Mouse (Mus musculus) liver, postnatal 0 days (tissue): Measurements from ENCODE around the gene Hrnr.

Experiments used
- CTCF ChIP-seq: sonication (generic); IDR thresholded peaks from 2 replicates; pipeline ENCODE4 v1.5.1; 2016; ENCODE audit warnings: antibody characterized with exemption, low read depth
- EP300 ChIP-seq: IDR thresholded peaks from 2 replicates; pipeline ENCODE4 v1.6.1; 2016; ENCODE audit warnings: antibody characterized with exemption, low read depth, mild to moderate bottlenecking

GRCm38 (mm10) chr3:93375196-93375595 lies 55.6 kb downstream of the Hrnr start:
- TF ChIP-seq CTCF = no peak
- TF ChIP-seq EP300 = no peak
